Mouse (Mus musculus): ENCODE data around the gene Abca17. TPM values are rescaled to one million over a fixed set of nuclear protein-coding genes. Genes with fewer than 3 reads are reported as not detected.
A peak's percentile ranks its signal among the peaks of the same experiment; 100 is the strongest.

Abca17 gene
- polyA plus RNA-seq, 1 experiment = not detected

DNA sequence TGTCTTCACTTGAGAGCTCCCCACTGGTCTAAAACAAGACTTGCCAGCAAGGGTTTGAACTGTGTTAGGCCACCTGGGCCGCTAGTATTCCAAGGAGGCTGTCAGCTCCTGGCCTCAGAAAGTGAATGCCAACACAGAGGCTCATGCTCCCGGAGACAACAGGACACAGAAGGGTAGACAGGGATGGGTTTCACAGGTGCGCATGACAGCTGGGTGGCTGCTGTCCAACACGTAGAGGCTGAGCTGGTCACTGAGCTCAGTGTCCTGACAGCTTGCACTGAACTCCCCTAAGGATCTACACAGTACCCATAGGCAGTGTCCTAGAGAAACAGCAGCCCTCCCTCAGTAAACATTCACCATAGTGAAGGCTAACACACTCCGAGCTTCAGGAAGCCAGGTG lies 127.4 kb downstream of the Abca17 start:
- peaks cover 7% of the 10 kb centered on the region for H3K79me3 ChIP-seq (ENCODE audit: low read depth)
- H3ac ChIP-seq (ENCODE audit: control insufficient read depth, insufficient read length, low read depth) = no peak overlapping the region
- TF ChIP-seq MAX (IDR thresholded peaks at IDR 0.05) (no peak), MYOG (IDR thresholded peaks at IDR 0.05; ENCODE audit: control insufficient read depth, extremely low read depth, insufficient read length) (no peak), FOSL1 (IDR thresholded peaks at IDR 0.05; ENCODE audit: insufficient read depth, low read length, poor library complexity, severe bottlenecking) (no peak), CTCF (IDR thresholded peaks at IDR 0.05; ENCODE audit: control insufficient read depth, insufficient read depth, insufficient read length) (no peak), CEBPB (IDR thresholded peaks at IDR 0.05; ENCODE audit: low read depth) (no peak), USF1 (IDR thresholded peaks at IDR 0.05; ENCODE audit: low read depth) (no peak), MYOD1 (IDR thresholded peaks at IDR 0.05; ENCODE audit: control insufficient read depth, insufficient read length, low read depth) (no peak)
- peaks cover 12% of the 10 kb centered on the region for H3K79me2 ChIP-seq (ENCODE audit: control insufficient read depth, insufficient read depth)
- H3K4me3 ChIP-seq (ENCODE audit: insufficient read depth, poor library complexity, severe bottlenecking) = no peak overlapping the region
- no peaks in the 10 kb centered on the region for H3K27me3 ChIP-seq (ENCODE audit: control insufficient read depth, insufficient read depth, insufficient read length)
- H3K36me3 ChIP-seq (ENCODE audit: control insufficient read depth, insufficient read depth) = peaks cover 48% of the 10 kb centered on the region

DNA sequence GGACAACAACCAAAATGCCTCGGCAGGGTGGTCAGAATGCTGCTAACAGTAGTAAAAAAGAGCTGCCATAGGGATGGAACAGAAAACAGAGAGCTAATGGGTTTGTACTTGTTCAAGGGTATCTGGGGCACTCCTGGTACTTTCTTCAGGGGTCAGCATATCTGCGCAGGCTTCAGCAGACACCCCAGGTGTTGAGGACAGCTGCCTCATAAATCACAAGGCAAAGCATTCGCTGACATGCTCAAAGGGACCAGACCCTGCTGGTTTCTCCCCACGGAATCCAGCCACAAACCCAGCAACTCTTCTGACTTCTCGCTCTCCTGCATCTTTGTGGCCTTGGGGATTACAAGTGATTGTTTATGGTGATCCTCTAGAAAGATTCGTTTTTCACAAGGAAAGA lies 128.2 kb downstream of the Abca17 start:
- Histone ChIP-seq H3K79me2 (ENCODE audit: control insufficient read depth, insufficient read depth) (peaks cover 12% of the 10 kb centered on the region), H3K4me3 (ENCODE audit: insufficient read depth, poor library complexity, severe bottlenecking) (no peak overlapping the region), H3K79me3 (ENCODE audit: low read depth) (peaks cover 7% of the 10 kb centered on the region), H3ac (ENCODE audit: control insufficient read depth, insufficient read length, low read depth) (no peak overlapping the region), H3K27me3 (ENCODE audit: control insufficient read depth, insufficient read depth, insufficient read length) (no peaks in the 10 kb centered on the region), H3K36me3 (ENCODE audit: control insufficient read depth, insufficient read depth) (peaks cover 51% of the 10 kb centered on the region)
- TF ChIP-seq MYOD1 (IDR thresholded peaks at IDR 0.05; ENCODE audit: control insufficient read depth, insufficient read length, low read depth) (peak; percentile 56), MYOG (IDR thresholded peaks at IDR 0.05; ENCODE audit: control insufficient read depth, extremely low read depth, insufficient read length) (no peak), CTCF (IDR thresholded peaks at IDR 0.05; ENCODE audit: control insufficient read depth, insufficient read depth, insufficient read length) (no peak), CEBPB (IDR thresholded peaks at IDR 0.05; ENCODE audit: low read depth) (no peak), USF1 (IDR thresholded peaks at IDR 0.05; ENCODE audit: low read depth) (no peak)

DNA sequence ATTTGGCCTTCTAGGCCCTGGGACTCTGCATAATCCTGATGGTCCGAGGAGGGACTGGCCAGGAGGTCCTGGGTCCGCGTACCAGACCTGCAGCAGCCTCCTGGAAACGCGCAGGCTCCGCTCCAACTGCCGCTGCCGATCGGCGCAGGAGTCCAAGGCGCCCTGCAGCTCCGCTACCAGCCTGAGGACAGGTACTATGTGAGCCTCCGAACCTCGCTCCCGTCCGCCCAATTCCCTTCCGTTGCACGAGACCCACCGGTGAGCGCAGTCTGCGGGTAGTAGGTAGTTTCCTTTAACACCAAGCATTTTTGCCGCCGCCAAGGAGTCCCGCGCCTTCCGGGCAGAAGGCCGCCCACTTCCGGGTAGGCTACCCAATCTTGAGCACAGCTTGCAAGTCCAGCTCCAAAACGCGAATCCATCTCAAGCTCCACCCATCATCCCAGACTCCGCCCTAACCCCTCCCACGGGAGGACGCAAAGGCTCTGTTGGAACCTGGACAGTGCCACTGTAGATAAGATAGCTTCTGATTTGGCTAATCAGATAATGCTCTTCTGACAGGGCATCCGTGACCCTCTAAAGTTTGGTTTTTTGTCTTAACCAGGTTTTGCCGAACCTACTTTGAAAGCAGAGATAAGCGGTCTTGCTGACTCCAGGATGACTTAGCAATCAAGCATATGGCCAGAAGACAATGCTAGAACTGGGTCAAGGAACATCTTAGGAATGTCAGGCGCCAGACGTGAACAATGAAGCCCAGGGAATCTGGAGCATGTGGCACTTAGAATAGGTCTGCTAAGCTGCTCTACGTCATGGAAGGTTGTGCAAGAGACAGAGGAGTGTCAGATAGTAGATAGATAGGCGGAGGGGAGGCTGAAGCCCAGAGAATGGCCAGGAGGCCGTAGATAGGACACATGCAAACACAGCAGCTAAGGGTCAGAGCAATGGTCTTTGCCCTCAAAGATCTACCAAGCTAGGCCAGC lies 130.1 kb downstream of the Abca17 start, which contains the start of gene Tedc2:
Tedc2 (minus strand) TSS at position 417 of the 977 bp plus-strand sequence.
- H3K79me2 ChIP-seq (ENCODE audit: control insufficient read depth, insufficient read depth) = peaks cover 12% of the 10 kb centered on the region
- no peaks in the 10 kb centered on the region for H3K27me3 ChIP-seq (ENCODE audit: control insufficient read depth, insufficient read depth, insufficient read length)
- H3ac ChIP-seq (ENCODE audit: control insufficient read depth, insufficient read length, low read depth) = peak within 1 kb of the TSS; percentile 87
- TF ChIP-seq CEBPB (IDR thresholded peaks at IDR 0.05; ENCODE audit: low read depth) (peak; percentile 74), MYOD1 (IDR thresholded peaks at IDR 0.05; ENCODE audit: control insufficient read depth, insufficient read length, low read depth) (no peak)
- H3K36me3 ChIP-seq (ENCODE audit: control insufficient read depth, insufficient read depth) = peaks cover 47% of the 10 kb centered on the region
- H3K79me3 ChIP-seq (ENCODE audit: low read depth) = peaks cover 7% of the 10 kb centered on the region
- peak within 1 kb of the TSS; percentile 66 for H3K4me3 ChIP-seq (ENCODE audit: insufficient read depth, poor library complexity, severe bottlenecking)

DNA sequence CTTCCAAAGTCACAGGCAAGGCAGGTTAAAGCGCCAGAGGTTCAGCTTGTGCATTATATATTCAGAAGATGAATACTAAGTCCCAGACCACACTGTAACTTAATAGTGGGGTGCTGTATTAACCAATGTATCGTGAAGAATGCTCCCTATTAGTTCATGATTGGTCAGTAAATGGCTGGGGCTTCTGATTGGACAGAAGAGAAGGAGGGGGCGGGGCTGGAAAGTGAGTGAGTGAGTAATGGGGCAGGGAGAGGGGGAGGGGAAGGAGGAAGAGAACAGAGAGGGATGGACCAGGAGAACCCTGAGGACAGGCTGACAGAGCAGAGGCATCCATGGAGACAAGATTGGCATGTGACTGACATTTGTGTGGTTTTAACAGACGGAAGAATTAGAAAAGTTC lies 134.0 kb downstream of the Abca17 start:
- no peaks in the 10 kb centered on the region for H3K27me3 ChIP-seq (ENCODE audit: control insufficient read depth, insufficient read depth, insufficient read length)
- no peak overlapping the region for H3ac ChIP-seq (ENCODE audit: control insufficient read depth, insufficient read length, low read depth)
- peaks cover 20% of the 10 kb centered on the region for H3K36me3 ChIP-seq (ENCODE audit: control insufficient read depth, insufficient read depth)
- TF ChIP-seq USF1 (IDR thresholded peaks at IDR 0.05; ENCODE audit: low read depth) (no peak), MYOD1 (IDR thresholded peaks at IDR 0.05; ENCODE audit: control insufficient read depth, insufficient read length, low read depth) (no peak), MAX (IDR thresholded peaks at IDR 0.05) (no peak), CTCF (IDR thresholded peaks at IDR 0.05; ENCODE audit: control insufficient read depth, insufficient read depth, insufficient read length) (no peak)
- H3K4me3 ChIP-seq (ENCODE audit: insufficient read depth, poor library complexity, severe bottlenecking) = no peak overlapping the region
- H3K79me3 ChIP-seq (ENCODE audit: low read depth) = peaks cover 7% of the 10 kb centered on the region
- H3K79me2 ChIP-seq (ENCODE audit: control insufficient read depth, insufficient read depth) = peaks cover 12% of the 10 kb centered on the region

Small RNAs within 50 kb of the gene (microRNA-seq; reads per million reads assigned to microRNA genes)
- gene Gm24427 (ENCODE audit: borderline microRNAs expressed) (not detected), gene Mir5134 (ENCODE audit: borderline microRNAs expressed) (0.12 reads per million), gene Mir6965 (ENCODE audit: borderline microRNAs expressed) (0.72 reads per million, percentile 15 among the genes with 10 or more reads in this experiment)

Other genes starting within 250 kb of the Abca17 start
- 7.4 TPM for gene Pdpk1, start 200.1 kb downstream of the Abca17 start, polyA plus RNA-seq (2012; fragmentation: generic; extraction: Trizol)
- gene Amdhd2, start 187.3 kb downstream of the Abca17 start, polyA plus RNA-seq (2012; fragmentation: generic; extraction: Trizol) = 41.9 TPM
- gene Atp6v0c, start 181.4 kb downstream of the Abca17 start, polyA plus RNA-seq (2012; fragmentation: generic; extraction: Trizol) = 377 TPM
- 3.8 TPM for gene Tbc1d24, start 145.5 kb downstream of the Abca17 start, polyA plus RNA-seq (2012; fragmentation: generic; extraction: Trizol)
- 0.26 TPM for gene Ntn3, start 141.5 kb downstream of the Abca17 start, polyA plus RNA-seq (2012; fragmentation: generic; extraction: Trizol)
- gene Tedc2, start 130.2 kb downstream of the Abca17 start, polyA plus RNA-seq (2012; fragmentation: generic; extraction: Trizol) = 13.2 TPM
- 38.1 TPM for gene Ccnf, start 99.6 kb downstream of the Abca17 start, polyA plus RNA-seq (2012; fragmentation: generic; extraction: Trizol)
- 0.66 TPM for gene Abca3, start 882 bp upstream of the Abca17 start, polyA plus RNA-seq (2012; fragmentation: generic; extraction: Trizol)
- gene Rnps1, start 63.5 kb upstream of the Abca17 start, polyA plus RNA-seq (2012; fragmentation: generic; extraction: Trizol) = 99.0 TPM
- 48.5 TPM for gene Eci1, start 75.6 kb upstream of the Abca17 start, polyA plus RNA-seq (2012; fragmentation: generic; extraction: Trizol)
- gene Dnase1l2, start 92.0 kb upstream of the Abca17 start, polyA plus RNA-seq (2012; fragmentation: generic; extraction: Trizol) = 0.68 TPM
- 13.1 TPM for gene E4f1, start 119.2 kb upstream of the Abca17 start, polyA plus RNA-seq (2012; fragmentation: generic; extraction: Trizol)
- gene Pgp, start 119.3 kb upstream of the Abca17 start, polyA plus RNA-seq (2012; fragmentation: generic; extraction: Trizol) = 56.7 TPM
- 0.06 TPM for gene Bricd5, start 122.8 kb upstream of the Abca17 start, polyA plus RNA-seq (2012; fragmentation: generic; extraction: Trizol)
- gene Mlst8, start 128.0 kb upstream of the Abca17 start, polyA plus RNA-seq (2012; fragmentation: generic; extraction: Trizol) = 23.1 TPM
- gene Caskin1, start 137.5 kb upstream of the Abca17 start, polyA plus RNA-seq (2012; fragmentation: generic; extraction: Trizol) = 0.36 TPM
- gene Traf7, start 176.9 kb upstream of the Abca17 start, polyA plus RNA-seq (2012; fragmentation: generic; extraction: Trizol) = 142 TPM
- 0.42 TPM for gene Rab26, start 183.1 kb upstream of the Abca17 start, polyA plus RNA-seq (2012; fragmentation: generic; extraction: Trizol)
- gene Pkd1, start 198.8 kb upstream of the Abca17 start, polyA plus RNA-seq (2012; fragmentation: generic; extraction: Trizol) = 50.6 TPM